Mouse (Mus musculus) T-cell, adult 2 months (primary cell): Measurements from ENCODE around the gene Stk36.

Experiments
- DNase-seq: peaks from one replicate; pipeline ENCODE4 v3.0.0; 2022; ENCODE audit warnings: low spot score

Gene Stk36

DNA sequence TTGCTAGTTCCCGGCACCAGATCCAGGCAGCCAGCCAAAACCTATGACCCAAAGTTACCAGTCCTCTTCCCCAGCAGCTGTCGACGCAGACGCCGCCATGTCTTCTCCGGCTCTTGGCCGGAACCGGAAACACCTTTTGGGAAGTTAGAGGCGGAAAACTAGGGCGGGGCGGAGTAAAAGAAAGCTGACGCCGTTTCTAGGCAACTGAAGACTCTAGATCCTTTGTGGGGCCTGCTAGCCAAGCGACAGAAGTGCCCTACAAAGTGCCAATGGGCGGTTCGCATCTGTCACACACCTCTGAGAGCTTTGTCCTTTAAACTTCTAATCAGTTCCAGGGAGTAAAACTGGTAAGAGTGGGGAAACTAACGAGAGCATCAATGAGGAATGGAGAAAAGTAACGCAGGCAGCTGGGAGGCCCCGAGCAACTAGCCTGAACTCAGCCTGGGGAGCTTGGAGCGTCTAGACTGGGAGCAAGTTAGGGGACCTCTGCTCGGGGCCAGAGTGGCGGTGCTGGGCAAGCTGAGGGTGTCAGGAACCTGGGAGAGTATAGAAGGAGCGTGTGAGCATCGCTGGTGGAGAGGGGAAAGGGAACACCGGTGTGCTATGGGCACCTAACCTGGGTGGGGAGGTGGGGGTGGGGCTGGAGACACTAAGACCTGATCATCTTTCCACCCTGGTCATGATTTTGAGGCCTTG, at the start of gene Stk36, which contains the start of gene Rnf25:
Stk36 (plus strand) TSS at position 179 of the 696 bp plus-strand sequence.
Rnf25 (minus strand) TSS at position 131 of the 696 bp plus-strand sequence.
- peak; percentile 84 for DNase-seq

DNA sequence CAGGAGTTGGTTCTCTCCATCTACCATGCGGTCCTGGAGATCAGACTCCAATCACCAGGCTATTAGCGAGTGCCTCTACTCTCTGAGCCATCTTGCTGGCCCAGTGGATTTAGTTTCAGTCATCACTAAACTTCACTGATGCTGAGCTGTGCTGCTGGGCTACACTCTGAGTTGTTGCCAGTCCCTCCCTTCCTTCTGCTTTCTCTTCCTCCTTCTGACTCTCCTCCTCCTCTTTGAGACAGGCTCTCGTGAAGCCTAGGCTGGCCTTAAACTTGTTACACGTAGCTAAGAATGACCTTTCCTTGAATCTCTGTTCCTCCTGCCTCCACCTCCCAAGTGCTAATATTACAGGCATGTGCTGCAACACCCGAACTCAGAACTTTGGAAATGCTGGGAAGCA, 42.2 kb upstream of the Stk36 start:
- DNase-seq: no peak

DNA sequence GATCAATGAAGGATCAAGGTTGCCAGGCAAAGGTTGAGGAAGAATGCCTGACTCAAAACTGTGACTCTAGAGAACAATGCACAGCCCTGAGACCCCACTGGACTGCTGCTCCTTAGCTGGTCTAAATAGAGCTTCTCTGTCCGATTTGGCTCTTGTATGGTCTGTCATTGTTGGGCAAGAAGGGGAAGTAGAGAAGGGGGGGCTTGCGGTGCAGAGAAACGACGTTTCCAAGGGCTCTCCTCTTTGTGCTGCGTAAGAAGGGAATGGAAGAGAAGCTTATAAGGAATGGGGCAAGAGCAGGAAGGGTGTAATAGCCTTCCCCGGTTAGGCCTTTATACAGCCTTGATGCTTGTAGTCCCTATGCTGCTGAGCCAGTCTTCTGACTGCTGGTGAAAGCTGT, 35.4 kb upstream of the Stk36 start:
- no peak for DNase-seq

DNA sequence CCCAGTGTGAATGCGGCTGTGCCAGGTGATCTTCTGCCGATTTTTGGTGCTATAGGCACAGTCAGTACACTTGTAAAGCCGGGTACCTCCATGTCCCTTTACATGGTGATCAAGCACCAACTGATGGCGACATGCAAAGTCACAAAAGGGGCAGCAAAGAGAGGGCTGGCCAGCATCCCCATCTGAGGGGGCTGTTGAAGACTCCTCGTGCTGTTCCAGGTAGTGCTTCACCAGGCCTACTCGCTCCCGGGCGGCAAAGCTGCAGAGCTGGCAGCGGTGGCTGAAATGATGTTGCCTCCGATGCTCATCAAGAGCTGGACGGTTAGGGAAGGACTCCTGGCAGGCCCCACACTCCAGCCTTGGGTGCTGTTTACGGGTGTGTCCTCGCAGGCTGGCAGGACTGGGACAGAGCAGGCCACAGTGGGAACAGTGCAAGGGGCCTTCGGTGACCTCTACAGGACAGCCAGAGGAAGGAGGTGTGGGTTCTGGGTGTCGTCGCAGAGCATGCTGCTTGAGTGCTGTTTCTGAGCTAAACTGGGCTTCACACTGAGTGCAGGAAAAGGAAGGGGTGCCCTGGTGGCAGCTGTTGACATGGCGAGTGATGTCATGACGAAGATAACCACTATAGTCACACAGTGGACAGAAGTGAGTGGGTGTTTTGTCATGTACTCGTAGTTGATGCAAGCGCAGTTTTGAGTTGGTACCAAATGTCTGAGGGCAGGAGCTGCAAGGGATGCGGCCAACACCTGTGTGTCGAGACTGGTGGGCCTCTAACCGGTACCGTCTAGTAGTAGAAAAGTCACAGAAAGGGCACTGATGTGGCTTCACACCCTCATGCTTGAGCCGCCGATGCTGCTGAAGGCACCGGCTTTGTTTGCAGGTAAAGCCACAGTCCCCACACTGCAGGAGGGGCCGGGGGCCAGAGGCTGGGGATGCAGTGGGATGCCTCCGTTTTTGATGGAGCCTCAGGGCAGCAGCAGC, 31.2 kb upstream of the Stk36 start:
- DNase-seq: no peak

DNA sequence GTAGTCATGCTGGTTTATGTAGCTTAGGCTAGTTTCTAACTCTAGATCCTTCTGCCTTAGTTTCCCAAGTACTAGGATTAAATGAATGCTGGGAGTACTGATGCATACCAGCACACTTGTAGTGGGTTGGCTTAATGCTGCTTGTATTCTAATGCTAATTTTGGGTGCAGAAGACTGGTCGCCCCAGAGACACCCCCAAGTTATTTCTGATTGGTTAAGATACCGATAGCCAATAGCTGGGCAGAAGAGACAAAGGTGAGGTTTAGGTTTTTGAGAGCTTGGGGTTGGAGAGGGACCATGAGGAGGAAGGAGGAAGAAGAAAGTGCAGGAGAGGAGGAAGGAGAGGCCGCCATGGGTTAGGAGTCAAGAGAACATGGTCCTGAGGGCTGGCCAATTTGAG, 18.6 kb upstream of the Stk36 start:
- DNase-seq: no peak

DNA sequence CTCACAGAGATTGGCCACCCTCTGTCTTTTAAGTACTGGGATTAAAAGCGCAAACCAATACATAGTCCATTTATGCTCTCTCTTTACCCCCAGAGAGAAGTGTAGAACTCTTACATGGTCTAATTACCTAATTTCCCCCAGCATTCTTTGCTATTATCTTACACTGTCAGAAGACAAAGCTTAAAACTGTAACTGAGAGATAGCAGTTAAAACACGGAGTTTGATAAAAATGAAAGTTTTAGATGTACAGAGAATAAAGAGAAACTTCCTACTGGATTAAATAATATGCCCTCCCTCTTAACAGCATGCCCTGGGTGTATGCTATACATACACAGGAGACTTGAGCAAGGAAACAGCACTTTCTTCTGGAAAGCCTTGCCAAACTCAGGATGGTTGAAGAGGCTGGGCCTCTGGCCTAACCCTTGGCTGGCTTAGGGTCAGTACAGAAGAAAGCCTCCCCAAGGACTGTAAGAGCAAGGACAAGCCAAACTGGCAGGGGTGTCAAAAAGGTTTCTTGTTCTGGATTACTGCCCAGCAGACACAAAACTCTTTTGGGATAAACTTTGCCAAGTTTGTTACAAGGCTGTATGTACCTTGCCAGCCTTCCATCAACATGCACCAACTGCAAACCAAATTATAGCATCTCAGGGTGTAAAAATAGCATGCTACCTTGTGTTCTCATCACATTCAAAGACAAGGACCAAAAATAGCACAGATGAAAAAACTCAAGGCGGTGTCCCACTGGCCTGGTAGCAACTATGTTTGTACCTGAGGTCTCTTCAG, 16.4 kb upstream of the Stk36 start:
- DNase-seq: no peak

DNA sequence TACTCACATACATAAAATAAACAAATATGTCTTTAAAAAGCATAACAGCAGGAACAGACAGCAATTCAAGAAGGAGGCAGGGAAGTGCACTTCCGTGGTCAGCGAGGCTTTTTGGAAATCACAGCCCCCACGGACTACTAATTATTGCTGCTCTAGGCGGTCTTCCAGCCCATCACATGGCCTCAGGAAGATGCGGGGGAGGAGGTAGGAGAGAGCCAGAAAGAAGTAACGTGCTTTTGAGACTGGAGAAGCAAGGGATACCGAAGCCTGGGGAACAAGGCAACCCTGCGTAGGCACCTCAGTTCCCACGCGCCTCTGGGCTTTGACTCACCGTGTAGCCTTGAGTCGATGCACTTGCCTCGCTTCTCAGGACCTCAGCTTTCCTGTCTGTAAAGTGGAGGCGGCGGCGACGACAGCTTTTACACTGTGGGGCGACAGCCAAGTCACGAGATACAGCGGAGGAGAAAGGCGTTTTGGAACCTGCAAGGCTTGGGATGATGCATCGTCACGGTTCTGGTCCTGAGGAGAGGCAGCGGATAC, 13.9 kb upstream of the Stk36 start:
- no peak for DNase-seq

DNA sequence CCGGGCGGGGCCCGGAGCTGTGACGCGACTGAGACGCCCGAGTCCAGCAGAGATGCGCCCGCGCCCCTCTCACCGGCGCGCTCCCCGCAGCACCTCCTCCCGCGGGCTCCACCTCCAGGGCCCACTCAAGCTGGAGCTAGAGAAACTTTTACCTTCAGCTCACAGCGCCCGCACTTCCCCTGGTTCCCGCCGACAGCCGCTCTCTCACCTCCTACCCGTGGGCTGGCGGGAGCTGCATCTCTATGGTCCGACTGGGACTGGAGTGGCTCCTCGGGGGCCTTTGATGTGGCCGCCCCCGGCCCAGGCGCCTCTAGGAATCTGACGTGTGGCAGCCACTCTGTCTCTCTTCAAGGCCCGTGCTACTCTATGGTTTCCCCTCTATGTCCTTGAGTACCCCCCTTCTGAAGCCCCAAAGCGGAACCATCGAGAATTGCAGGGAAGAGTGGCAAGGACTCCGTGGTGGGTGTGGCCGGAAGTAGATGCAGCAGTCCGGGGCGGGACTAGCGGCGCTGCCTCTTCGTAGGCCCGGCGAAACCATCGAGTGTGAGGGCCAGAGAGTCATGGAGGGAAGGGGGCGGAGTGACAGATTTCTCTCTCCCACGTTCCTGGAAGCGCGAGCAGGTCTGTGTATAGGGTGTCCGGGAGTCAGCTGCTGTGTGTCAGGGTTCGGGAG, 13.3 kb upstream of the Stk36 start, which contains the start of the genes Zfp142 and Bcs1l:
Zfp142 (minus strand) TSS at position 474 of the 673 bp plus-strand sequence.
Bcs1l (plus strand) TSS at position 517 of the 673 bp plus-strand sequence.
- DNase-seq: peak; percentile 98

DNA sequence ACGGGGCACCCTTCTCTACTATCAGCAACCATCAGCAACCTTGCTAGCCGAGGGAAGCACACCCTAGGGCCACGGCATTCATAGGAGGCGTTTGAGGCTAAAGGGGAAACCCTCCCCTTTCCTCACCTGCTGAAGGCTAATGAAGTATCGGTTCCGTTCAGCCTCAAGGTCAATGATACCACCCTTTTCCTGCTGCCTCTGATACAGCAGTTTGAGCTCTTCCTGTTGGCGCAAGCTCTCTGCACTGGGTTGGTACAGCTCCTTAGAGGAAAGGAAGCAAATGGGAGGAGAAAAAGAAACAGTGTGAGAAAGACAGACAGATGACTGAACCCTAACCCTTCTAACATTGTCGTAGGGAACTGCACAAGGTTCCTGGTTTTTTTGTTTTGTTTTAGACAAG, 6.8 kb upstream of the Stk36 start:
- DNase-seq: no peak

DNA sequence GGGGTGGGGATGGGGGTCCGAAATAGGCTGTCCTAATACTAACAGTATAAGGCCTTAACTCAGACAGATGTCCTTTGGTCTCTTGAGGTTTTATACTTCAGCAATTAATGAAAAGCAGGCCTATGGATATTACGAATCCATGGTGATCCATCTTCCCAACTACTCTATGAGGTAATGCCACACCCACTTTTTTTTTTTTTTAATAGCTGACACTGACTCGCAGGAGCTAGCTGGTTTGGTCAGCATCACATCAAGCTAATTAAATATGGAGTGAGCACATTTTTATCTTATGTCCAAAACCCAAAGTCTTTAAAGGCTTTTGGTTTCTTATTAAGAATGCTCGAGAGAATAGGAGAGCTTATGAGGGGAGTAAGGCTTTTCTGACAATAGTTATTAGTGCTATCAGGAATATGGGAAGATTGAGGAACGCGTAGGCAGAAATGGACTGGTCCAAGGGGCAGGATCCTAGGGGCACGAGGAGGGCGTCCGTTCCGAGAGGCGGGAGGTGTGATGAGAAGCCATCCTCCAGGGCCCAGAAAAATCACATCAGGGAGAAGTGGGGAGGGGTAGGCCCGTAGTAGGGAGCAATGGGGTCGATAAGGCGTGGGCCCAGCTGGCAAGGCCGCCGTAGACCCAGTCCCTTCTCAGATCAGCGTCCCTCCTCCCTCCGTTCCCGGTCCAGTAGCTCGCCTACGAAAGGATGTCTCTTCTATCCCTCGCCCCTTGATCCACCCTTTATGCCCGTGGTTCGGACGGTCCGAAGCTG, 561 bp upstream of the Stk36 start:
- DNase-seq: no peak

DNA sequence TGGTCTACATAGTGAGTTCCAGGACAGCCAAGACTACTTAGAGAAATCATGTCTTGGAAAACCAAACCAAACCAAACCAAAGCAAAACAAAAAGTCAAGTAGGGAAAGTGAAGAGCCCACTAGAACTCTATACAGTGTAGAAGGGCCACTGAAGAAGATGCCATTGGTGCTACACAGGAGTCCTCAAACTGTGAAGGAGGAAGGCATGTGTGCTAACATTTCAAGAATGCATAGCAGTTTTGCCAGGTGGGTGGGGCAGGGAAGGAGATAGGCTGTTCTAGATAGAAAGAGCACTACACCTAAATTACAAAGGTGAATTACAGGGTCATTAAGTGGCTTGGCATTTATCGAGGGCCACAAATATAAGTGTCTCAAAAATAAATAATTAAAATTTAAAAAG, 22.9 kb downstream of the Stk36 start:
- no peak for DNase-seq

DNA sequence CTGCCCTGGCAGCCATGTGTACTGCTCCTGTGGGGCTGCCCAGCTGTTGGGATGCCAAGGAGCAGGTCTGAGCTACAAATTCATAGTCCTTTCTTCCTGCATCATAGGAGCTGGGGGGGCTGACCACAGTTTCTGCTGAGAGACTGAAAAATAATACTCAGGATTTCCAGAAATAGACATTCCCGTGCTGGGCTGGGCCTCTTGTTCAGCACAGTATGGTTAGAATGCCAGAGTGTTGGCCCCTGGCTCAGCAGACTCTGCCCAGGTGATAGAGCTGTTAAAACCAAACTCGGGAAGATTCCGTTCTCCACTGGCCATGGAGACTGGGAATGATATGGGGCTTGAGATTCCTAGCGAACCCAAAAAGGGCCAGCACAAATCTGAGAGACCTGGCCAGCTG, 24.8 kb downstream of the Stk36 start:
- no peak for DNase-seq

DNA sequence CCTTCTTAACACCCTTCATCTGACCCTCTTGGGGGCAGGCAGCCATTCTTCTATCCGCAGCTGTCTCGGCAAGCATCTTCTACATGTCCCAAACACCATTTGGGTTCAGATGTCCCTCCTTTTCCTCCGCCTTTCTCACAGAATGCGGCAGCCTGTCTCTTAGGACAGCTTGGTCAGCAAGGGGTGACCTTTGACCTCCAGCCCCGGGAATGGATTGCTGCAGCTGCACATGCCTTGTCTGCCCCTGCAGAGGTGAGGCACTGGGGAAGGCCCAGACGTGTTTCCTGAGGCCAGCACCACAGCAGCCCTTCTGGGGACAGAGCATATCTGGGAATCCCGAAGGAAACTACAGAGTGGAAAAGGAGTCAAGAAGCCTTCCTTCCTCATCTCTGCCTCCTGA, 26.8 kb downstream of the Stk36 start:
- DNase-seq: no peak

DNA sequence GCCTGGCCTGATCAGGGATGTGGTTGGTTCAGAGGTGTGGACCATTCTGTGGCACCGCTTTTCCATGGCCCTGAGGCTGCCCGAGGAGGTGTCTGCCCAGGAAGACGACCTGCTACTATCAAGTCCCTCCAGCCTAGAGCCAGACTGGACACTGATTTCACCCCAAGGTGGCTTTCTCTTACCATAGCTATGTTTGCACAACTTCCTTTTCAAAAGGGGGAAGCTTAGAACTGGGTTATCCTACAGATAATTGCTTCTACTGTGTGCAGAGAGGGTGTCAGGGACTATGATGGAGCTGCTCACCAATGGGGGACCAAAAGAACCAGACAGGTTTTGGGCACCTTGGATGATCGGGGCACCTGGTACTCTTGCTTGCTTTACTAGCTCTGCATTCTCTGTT, 31.5 kb downstream of the Stk36 start:
- no peak for DNase-seq

DNA sequence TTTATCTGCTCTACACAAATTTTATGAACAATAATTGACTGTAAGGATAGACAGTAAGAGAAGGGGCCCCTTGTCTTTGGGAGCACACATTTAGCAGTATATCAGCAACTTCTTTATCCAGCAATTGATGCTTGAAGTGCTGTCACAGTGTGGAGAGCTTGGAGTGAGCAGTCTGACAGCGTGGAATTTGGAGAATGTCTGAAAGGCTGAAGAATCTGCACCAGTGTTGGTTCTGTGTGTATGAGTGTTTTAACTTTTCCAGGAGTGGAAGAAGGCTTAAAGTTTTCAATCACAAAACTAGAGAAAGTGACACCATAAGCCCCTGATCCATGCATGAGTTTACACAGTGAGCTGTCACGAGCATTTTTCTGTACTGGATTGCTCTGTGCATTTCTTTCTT, 42.3 kb downstream of the Stk36 start:
- no peak for DNase-seq

DNA sequence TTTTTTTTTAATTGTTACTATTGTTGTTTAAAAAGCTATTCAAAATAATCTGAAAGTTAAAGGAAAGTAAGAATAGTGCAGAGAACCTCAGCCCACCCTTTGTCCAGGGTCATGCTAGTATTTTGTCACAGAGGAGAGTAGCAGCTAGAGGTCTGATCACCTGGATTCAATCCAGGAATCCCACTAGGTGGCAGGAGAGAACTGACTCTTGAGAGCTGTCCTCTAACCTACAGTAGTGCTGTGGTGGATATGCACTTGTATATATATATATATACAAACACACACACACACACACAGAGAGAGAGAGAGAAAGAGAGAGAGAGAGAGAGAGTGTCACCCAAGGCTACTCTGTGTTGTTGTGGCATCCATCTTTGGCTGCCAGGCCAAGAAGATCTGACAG, 42.7 kb downstream of the Stk36 start:
- DNase-seq: no peak

DNA sequence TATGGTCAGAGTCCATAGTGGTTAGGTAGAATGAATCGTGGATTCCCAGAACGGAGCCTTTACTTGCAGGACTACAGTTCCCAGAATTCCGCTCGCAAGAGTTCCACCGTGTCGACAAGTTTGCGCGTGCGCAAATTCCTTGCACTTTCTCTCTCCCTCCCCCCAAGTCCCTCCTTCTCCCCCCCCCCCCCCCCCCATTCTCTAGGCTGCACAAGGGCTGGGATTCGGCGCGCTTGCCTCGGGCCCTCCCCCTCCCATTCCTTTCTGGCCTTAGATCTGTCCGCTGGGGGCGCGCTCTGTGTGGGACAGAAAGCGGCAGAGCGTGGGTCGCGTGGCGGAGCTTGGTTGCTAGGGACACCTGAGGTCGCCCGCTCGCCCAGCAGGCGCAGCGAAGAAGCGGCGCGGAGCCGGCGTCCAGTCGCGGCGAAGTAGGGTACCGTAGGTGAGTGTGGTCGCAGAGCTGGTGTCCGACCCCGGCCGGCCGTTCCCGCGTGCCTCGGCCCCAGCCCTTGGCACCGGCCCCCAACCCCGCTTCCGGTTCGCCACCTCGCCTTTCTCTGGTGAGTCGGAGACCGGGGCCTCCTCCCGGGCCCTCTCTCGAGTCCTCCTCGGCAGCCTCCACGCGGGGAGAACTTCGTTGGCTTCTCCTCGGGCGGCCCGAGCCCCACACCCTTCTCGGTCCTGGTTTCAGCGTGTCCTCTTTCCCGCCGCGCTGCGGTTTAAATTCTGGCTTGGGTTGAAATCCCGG, 60.4 kb downstream of the Stk36 start, which contains the start of gene Ttll4:
Ttll4 (plus strand) TSS at position 298 of the 748 bp plus-strand sequence.
- peak; percentile 89 for DNase-seq

DNA sequence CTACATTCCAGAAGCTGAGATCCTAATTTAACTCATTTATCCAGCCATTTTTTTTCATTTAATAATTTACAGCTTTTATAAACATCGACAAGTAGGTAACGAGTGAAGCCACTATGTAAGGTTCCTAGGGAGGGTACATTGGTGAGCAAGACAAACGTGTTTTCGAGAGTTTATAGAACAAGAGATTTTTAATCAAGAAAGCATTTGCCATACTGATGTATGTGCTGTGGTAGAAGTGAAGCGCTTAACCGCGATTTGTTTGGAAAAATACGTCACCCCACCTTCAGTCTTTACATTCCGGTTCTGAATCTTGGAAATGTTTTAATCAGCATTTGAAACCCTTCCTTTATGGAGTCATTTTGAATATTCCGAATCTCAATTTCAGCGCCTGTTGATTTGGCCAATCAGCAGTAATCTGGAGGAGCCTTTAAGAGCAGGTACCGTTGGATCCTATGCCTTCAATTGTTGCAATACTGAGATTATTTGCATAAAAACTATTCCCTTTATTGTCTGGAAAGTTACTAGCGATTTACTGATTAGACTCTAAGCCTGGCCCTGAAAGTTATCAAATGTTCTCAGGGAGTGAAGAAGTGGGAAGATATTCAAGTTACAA, 61.1 kb downstream of the Stk36 start:
- DNase-seq: no peak

DNA sequence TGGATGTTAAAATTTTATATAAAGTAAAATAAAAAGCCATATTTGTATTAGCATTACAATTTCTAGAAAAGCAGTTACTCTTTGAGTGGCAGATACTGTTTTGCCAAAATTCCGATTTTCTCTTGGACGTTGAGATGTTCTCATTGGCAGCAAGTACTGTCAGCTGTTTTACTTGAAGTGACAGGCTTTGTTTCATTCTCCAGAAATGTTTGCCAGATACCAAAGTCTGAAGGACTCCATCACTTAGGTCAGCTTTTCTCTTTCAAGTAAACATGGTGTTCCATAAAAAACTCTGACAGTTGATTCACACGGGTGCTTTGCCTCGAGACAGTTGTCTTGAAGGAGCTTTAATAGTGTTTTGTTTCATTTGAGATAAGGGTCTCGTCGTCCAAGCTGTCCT, 63.9 kb downstream of the Stk36 start:
- no peak for DNase-seq
